Mouse (Mus musculus) liver, adult (tissue): ENCODE results near the gene Renbp.

Experiments used
- GATA4 ChIP-seq: IDR thresholded peaks from 2 replicates; pipeline ENCODE4 v1.6.1; 2014; ENCODE audit warnings: mild to moderate bottlenecking, low read length; ENCODE audit not compliant: insufficient replicate concordance

The Renbp gene

DNA sequence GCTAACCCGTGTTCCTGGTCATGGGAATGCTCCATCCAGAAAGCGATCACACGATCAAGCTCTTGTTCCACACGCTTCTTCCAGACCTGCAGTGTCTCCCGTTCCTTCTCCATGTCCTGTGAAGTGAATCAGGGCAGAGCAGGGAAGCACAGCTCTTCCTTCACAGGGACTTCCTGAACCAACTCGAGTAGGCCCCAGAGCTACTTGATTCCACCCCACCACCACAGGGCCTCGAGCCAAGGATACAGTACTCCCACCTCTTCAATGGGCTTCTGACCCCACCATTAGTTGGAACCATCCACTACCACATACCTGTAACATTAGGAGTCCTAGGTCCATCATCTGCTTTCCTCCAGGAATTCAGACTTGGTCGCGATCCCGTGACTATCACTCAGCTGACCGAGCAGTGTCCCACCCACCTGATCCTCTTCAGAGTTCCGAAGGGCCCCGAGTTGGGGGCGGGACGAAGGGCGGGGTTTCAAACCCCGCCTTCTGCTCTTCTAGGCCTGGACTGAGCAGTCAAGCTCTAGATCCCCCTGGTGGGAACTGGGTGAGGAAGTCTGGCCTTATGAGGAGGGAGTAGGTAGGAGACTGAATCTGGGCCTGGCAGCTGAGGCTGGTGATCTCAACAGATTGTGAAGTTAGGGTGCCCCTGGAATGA is at the start of gene Renbp:
Gene Renbp (minus strand): TSS at position 449 of the 661 bp plus-strand sequence.
- TF ChIP-seq GATA4, result no peak

DNA sequence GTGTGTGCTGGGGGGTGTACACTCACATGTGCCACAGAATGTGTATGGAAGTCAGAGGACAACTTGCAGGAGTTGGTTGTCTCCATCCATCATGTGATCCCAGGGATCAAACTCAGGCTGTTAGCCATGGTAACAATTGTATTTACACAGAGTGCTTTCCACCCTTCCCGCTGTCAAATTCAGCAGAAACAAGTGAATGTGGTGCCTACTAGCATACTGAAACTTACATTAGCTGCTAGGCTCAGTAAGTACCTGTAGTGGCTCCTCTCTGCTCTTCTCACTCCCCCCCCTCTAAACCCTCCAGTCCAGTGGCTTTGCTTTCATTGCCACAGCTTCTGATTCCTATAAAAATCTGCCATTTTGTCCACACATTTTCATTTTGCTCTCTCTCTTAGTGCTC is 47.1 kb upstream of the Renbp start:
- TF ChIP-seq GATA4, result no peak

DNA sequence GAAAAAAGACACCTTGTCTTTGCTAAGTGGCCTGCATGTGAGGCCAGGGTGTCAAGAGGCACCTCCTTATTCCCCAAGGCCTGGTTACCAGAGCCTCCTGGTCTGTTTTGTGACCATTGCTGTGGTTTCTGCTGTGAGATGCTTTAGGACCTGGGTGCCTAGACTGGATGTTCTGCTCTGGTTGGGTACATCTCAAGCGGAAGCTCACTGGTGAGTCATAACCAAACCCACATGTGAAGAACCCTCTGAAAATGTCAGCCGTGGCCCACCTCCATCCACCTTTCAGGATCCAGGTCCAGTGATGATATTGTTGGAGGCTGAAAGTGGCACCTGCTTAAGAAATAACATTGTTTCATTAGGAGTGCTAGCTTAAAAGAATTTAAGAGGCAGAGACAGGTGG is 45.6 kb upstream of the Renbp start:
- TF ChIP-seq GATA4, result no peak

DNA sequence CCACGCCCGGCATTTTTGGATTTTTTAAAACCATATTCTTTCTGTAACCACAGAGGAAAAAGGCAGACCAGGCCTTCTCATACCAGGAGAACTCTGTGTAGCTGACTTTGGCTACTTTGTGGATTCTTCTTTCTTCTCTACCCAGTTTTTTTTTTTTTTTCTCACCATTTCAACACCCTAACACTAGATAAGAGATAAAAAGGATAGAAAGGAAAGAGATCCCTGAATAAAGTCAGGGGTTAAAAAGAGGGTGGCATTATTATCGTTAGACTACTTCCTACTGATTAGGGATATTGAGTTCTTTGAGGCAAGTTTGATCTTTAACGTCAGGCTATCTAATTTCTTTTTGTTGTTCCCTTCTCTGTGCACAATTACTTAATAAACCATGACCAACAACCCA is 42.1 kb upstream of the Renbp start:
- no peak for TF ChIP-seq GATA4

DNA sequence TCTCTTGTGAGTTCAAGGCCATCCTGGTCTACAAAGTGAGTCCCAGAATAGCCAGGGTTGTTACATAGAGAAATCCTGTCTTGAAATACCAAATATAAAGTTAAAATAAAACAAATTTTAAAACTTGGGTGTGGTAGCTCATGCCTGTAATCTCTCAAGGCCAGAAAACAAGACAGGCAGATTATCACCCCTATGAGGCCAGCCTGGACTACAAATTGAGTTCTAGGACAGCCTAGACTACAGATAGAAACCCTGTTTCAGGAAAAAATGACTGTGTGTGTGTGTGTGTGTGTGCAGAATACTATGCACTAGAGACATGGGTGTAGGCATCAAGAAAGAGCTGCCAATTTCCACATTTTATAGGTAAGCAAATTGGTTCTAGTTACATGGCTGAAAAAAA is 40.1 kb upstream of the Renbp start:
- TF ChIP-seq GATA4, result no peak

DNA sequence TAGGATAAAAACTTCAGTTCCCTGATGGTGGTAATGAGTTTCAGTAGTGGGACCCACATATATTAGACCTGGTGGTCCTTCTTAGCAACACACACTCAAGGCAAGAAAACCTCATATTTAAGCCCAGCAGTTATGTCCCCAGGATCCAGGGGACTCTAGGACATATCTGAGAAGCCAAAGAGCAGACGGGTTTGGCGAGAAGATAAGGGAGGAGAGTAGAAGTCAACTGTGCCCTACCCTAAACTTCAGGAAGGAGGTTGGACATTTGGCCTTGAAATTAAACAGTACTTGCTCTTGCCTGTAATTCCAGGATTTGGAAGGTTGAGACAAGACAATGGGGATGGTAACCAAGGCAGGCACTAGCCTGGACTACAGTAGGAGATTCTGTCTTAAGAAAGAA is 39.1 kb upstream of the Renbp start:
- no peak for TF ChIP-seq GATA4

DNA sequence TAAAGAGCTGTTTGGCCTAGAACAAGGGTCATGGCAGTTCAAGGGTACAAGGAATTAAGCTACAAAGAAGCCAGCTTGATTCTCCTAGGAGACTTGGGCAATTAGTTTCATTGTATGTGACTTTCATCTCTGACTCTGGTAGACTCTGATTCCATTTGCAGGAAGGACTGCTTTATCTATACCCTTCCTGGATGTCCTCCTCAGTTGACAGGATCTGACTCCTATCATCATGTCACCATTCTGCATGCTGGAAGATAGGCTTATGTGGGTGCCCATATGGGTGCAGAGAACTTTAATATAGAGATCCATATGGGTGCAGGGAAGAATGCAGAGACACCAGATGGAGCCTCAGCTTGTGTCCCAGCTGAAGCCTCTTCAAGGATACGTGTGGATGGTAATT is 38.5 kb upstream of the Renbp start:
- no peak for TF ChIP-seq GATA4

DNA sequence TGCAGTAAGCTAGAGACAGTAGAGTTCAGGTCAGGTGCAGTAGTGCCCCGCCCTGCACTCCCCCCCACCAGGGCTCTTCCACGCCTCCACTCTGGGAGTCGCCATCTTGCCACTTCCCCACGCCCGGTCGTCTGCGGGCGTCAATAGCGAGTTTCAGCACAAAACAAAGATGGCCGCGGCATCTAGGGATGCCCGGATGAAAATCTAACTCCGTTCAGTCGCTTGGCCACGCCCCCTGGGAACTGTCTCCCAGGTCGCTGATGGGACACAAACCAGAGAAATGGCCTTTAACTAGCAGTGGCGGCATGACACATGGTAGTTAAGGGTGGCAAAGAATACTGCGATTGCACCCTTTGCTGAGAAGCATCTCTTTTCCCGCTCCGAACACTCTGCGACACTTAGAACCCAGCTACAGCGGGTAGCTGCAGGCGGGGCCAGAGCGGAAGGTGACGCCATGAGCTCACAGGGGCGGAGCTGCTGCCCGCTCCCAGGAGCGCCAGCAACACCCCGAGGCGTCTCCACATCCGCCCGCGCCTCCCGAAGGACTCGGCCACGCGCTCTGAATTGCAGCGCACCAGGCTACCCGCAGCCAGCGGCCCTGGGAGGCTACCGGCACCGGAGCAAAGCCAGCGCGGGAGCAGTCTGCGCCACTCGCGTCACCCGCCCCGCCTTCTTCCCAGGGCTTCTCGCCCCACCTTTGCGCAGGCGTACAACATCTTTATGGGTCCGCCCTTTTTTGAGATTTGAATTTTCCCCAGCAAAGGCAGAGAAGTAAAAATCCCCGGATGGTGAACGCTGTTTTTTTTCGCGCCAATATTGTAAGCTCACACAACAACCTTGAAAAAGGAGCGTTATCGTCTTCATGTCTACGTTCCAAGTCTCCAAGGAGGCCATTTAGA is 36.8 kb upstream of the Renbp start:
- TF ChIP-seq GATA4, result no peak

DNA sequence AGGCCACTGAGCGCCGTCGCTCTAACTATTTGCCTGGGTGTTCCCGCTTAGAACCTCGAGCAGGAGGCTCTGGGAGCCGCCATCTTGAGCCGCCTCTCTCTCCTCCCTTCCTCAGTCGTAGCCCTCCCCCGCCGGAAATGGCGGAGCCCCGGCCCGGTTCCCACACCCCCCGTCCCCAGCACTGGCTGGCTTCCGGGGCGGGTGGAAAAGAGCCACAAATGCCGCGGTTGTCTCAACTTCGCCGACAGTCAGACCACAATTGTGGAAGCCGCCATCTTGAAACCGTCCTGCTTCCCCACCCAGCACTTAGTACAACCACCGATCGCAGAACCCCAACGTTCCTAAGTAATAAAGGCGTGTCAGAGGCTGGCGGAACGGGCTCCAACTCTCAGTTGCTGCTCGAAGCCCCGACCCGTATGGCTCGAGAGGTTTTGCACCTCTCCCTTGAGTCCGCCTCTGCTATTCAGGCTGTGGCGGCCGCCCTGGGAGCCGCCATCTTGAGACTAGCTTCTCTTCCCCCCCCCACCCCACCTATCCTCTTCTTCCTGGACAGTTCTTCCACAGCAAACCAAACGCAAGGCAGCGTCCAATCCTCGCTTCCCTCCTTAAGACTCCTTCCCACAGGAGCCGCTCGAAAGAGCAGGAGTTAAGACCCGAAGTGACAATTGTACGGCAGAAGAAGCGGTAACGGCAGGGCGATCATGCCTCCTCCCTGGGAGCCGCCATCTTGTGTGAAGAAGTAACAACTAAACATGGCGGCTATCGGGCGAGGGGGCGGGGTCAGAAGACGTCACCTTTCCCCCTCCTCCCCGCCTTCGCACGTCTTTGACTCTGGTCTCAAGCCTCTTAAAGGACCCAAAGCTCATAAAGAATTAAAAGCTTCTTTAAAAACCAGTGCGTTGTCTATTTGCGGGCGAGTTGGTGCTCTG is 35.9 kb upstream of the Renbp start, which contains the start of gene Hcfc1:
Gene Hcfc1 (minus strand): TSS at position 110 of the 929 bp plus-strand sequence.
- TF ChIP-seq GATA4, result no peak

DNA sequence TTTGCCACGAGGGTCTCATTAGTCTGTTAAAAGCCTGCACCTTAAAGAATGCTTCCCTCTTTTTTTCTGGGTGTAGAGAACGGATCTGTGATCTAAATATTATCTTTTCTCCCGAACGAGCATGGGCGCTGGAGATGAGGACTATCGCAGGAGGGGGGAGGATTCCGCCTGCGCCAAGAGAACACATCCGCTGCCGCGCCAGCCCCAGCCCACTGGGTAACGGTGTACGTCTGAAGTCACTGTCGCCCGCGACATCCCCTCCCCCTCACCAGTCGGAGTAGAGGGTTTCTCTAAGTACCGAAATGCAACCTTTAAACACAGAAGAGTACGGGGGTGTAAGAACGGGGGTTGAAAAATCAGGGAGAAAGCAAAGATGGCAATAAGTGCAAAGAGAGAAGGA is 34.7 kb upstream of the Renbp start:
- TF ChIP-seq GATA4, result no peak

DNA sequence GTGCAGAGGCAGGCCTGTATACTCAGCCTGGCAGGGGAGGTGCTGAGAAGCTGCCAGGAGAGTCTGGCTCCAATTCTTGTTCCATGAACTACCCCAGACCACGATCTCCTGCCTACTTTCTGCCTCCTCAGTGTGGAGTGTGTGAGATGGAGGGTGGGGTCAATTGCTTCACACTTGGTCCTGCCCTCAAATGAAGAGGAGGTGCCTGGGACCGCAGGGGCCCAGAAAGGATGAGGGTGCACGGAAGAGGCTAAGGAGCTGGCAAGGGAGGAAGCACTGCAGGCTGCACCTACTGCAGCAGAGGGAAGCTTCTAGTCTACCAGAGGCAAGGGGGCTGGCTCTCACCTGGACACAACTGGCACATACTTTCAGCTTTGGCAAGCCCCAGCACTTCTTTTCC is 33.7 kb upstream of the Renbp start:
- TF ChIP-seq GATA4, result no peak

DNA sequence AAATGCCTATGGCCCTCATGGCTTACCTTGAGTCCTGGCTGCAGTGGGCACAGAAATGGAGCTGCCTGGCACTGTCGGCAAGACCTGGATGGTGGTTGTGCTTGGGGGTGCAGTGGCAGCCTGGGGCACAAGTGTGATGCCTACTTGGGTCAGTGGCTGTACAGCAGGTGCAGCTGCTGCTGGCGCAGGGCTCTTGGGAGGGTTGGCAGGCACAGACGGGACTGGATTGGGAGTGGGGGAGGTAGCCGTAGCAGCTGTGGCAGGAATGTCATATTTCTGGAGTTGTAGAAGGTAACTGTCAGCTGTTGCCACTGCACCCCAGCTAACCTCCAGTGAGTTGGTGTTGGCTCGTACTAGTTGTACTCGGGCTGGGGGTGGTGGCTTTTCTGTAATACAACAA is 24.3 kb upstream of the Renbp start:
- no peak for TF ChIP-seq GATA4

DNA sequence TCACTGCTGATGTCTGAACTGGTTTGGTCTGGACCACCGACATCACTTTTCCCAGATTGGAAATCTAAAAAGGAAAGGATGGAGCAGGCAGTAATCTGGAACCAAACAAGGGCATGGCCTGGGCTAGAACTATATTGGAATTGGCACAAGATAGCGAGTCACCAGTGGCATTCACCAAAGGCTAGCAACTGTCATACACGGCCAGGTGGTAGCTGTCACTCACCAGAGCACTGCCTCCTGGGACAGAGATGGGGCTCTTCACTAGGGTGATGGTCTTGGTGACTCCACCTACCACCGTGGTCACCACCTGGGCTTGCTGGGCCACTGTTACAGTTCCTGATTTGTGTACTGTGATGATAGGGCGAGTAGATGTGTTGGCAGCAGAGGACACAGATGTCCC is 22.0 kb upstream of the Renbp start:
- TF ChIP-seq GATA4, result no peak

DNA sequence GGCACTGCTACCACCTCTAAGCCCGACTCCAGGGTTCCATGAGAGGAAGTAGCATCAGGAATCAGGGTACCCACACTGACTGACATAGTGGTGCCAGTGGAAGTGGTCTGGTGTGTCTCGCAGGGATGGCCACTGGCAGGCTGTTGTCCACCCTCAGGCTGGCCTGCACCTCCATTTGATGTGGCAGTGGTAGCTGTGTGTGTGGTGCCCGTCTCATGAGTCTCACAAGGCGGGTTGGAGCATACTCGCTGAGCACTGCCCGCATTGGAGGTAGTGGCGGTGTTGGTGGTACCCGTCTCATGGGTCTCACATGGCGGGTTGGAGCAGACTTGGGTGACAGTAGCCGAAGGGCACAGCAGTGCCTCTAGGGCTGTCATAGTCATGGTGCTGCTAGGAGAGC is 18.7 kb upstream of the Renbp start:
- TF ChIP-seq GATA4, result no peak

DNA sequence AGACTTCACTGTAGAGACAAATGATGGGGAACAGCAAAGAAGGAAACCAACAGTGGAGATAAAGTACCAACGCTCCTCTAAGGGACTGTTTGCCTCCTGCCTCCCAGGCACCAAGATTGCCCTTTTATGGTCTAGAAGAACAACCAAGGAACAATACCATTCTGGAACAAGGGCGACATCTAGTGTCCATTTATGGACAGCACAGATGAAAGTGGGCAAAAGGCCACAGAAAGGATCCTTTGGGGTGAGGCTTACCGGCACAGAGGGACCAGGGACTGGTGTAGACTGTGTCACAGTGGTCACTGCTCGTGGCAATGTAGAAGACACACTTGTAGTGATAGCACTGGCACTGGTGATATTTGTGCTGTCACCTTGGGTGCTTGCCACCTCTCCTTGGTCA is 18.0 kb upstream of the Renbp start:
- TF ChIP-seq GATA4, result no peak

DNA sequence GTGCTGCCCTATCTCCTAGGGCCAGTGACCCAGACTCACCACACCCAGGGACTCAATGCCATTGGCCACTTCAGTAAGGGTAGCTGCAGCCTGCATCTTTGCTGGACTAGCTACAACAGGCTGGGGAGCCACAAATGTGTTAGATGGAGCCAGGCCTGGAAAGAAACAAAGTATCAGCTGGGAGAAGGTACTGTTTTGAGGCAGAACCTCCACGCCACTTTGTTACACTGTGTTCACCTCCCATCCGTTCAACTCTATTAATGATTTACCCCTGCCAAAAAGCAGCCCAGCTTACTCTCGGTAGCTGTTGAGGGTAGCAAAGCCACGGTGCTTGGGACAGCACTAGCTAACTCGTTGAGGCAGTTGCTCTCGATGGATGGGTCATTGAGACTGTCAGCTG is 16.2 kb upstream of the Renbp start:
- TF ChIP-seq GATA4, result no peak

DNA sequence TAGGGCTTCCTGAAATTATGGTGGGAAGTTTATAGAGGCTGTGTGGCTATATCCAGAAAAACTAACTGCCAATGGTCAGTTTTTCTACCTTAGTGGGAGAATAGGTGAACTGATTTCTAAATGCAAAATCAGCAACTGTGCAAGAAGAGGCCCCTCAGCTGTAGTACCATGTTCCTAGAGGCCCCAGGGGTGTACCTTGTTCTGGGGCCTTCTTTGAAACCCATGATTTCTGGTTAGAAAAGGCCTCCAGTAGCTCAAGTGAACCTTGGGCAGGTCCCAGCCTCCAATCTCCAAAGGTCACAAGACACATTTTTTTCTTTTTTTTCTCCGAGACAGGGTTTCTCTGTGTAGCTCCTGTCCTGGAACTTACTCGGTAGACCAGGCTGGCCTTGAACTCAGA is 11.6 kb upstream of the Renbp start:
- TF ChIP-seq GATA4, result no peak
